Mouse (Mus musculus) intestine, embryonic 16.5 days (tissue): Measurements from ENCODE around the gene Gm37240. TPM values are rescaled to one million over a fixed set of nuclear protein-coding genes. Genes with fewer than 3 reads are reported as not detected.

Experiments used
- ATAC-seq: fragments of 200-750 bp; cut with Nextera tagmentation; 2 replicates; pipeline ENCODE4 v1.8.0; 2017; ENCODE audit warnings: moderate TSS enrichment, moderate library complexity
- H3K27ac ChIP-seq: fragments of 300-500 bp; sonication (generic); 2 replicates; pipeline ENCODE4 v1.5.1; 2014; ENCODE audit warnings: mild to moderate bottlenecking, low read length
- H3K27me3 ChIP-seq: fragments of 300-500 bp; sonication (generic); replicated peaks from 2 replicates; pipeline ENCODE4 v1.6.1; 2014; ENCODE audit warnings: low read length, control low read depth, mixed read lengths; ENCODE audit not compliant: control insufficient read depth, insufficient read depth
- H3K36me3 ChIP-seq: fragments of 300-500 bp; sonication (generic); 2 replicates; pipeline ENCODE4 v1.6.1; 2014; ENCODE audit warnings: low read length, control low read depth; ENCODE audit not compliant: control insufficient read depth, insufficient read depth
- H3K4me1 ChIP-seq: fragments of 300-500 bp; sonication (generic); 2 replicates; pipeline ENCODE4 v1.6.1; 2014; ENCODE audit warnings: low read length, control low read depth, mixed read lengths; ENCODE audit not compliant: control insufficient read depth, insufficient read depth
- H3K4me2 ChIP-seq: fragments of 300-500 bp; sonication (generic); 2 replicates; pipeline ENCODE4 v1.6.1; 2014; ENCODE audit warnings: low read depth, low read length, control low read depth
- H3K4me3 ChIP-seq: fragments of 300-500 bp; sonication (generic); 2 replicates; pipeline ENCODE4 v1.5.1; 2014; ENCODE audit warnings: mild to moderate bottlenecking, low read length
- H3K9ac ChIP-seq: fragments of 300-500 bp; sonication (generic); 2 replicates; pipeline ENCODE4 v1.6.1; 2014; ENCODE audit warnings: low read depth, low read length
- H3K9me3 ChIP-seq: fragments of 300-500 bp; sonication (generic); 2 replicates; pipeline ENCODE4 v1.6.1; 2016; ENCODE audit warnings: low read length, control low read depth; ENCODE audit not compliant: control insufficient read depth
- WGBS: fragments of 180-500 bp; shearing (Covaris S2); extraction: QIAGEN DNeasy Blood & Tissue Kit; methylation state at CpG from one replicate; pipeline ENCODE4 v1.1.7; 2014; 5-methylcytosine and 5-hydroxymethylcytosine counted together
- polyA plus RNA-seq: library from polyadenylated mRNA; unstranded; fragments of >200 nt; fragmentation: Nextera tagmentation; extraction: Ambion mirVana; gene quantifications from 2 replicates; pipeline ENCODE4 v1.2.1, GENCODE M21; 2015

Gm37240 gene
- polyA plus RNA-seq, 1 experiment from 2014 or later: 6.8 TPM

DNA sequence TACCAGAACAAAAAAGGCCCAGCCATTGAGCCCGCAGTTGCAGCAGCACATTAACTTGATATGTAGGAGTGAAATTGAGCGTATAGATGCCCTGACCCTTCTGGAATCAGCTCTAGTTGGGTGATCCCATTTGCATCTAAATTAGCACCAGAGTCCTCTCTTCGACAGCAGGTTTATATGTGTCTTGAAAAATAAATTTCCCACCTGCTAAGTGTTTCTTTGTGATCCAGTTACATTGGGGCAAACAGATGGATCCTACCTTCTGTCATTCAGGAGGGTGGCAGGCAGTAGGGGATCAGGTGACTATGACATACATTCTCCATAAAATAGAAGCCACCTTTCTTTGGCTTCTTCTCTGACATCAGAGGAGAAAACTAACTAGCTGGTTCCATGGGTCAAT is 192.3 kb downstream of the Gm37240 start:
- no peak for ATAC-seq
- H3K9me3 ChIP-seq: no peaks in the 10 kb centered on the region
- 0 out of 2 replicates have a peak, but pooled peaks cover 2% of the 10 kb centered on the region for H3K4me1 ChIP-seq
- H3K27me3 ChIP-seq: no peaks in the 10 kb centered on the region
- no peak overlapping the region for H3K4me2 ChIP-seq
- no peak overlapping the region for H3K4me3 ChIP-seq
- H3K27ac ChIP-seq: no peak overlapping the region
- no peak overlapping the region for H3K9ac ChIP-seq
- WGBS: 82% methylated on average over 3 of the region's 3 CpGs
- H3K36me3 ChIP-seq: no peaks in the 10 kb centered on the region

- 51% methylated on average over 3 of the region's 3 CpGs for WGBS
- Histone ChIP-seq H3K4me2 (no peak overlapping the region), H3K4me3 (no peak overlapping the region), H3K9me3 (no peaks in the 10 kb centered on the region), H3K27ac (no peak overlapping the region), H3K27me3 (no peaks in the 10 kb centered on the region), H3K4me1 (0 out of 2 replicates have a peak, but pooled peaks cover 2% of the 10 kb centered on the region), H3K36me3 (no peaks in the 10 kb centered on the region), H3K9ac (no peak overlapping the region)
- no peak for ATAC-seq
Measured at GRCm38 (mm10) chr3:85693013-85693412, 194.3 kb downstream of the Gm37240 start.

- H3K27ac ChIP-seq: no peak overlapping the region
- WGBS: 74% methylated on average over 4 of the region's 4 CpGs
- no peaks in the 10 kb centered on the region for H3K27me3 ChIP-seq
- H3K4me1 ChIP-seq: 0 out of 2 replicates have a peak, but pooled peaks cover 2% of the 10 kb centered on the region
- H3K9ac ChIP-seq: no peak overlapping the region
- no peaks in the 10 kb centered on the region for H3K36me3 ChIP-seq
- no peaks in the 10 kb centered on the region for H3K9me3 ChIP-seq
- no peak for ATAC-seq
- no peak overlapping the region for H3K4me2 ChIP-seq
- no peak overlapping the region for H3K4me3 ChIP-seq
Measured at GRCm38 (mm10) chr3:85691134-85691533, 196.2 kb downstream of the Gm37240 start.

- H3K4me2 ChIP-seq: no peak overlapping the region
- H3K9ac ChIP-seq: no peak overlapping the region
- H3K27me3 ChIP-seq: no peaks in the 10 kb centered on the region
- H3K27ac ChIP-seq: no peak overlapping the region
- H3K36me3 ChIP-seq: no peaks in the 10 kb centered on the region
- 94% methylated on average over 14 of the region's 14 CpGs for WGBS
- H3K9me3 ChIP-seq: no peaks in the 10 kb centered on the region
- H3K4me3 ChIP-seq: no peak overlapping the region
- ATAC-seq: no peak
- 0 out of 2 replicates have a peak, but pooled peaks cover 2% of the 10 kb centered on the region for H3K4me1 ChIP-seq
Measured at GRCm38 (mm10) chr3:85688341-85688740, 199.0 kb downstream of the Gm37240 start.

GRCm38 (mm10) chr3:85685271-85685670 is 202.0 kb downstream of the Gm37240 start:
- 88% methylated on average over 8 of the region's 8 CpGs for WGBS
- no peak overlapping the region for H3K9ac ChIP-seq
- H3K27ac ChIP-seq: no peak overlapping the region

DNA sequence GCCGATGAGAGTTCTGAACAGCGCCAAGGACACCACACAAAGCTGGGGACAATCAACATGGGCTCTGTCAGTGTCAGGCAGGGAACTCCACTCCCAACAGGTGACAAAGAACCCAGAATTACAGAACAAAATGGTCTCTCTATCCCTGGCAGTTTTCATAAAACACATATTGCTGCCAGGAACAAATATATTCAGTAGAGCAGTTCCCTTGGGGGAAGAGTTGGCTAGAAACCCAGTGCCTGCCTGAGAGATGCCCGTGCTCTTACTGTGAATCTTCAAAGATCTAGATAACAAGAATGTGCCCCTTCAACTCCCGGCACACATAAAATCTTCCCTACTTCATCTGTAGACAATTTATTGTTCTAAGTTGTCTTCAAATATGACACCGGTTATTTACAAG is 203.7 kb downstream of the Gm37240 start:
- Histone ChIP-seq H3K36me3 (no peaks in the 10 kb centered on the region), H3K9me3 (no peaks in the 10 kb centered on the region), H3K4me3 (no peak overlapping the region), H3K4me2 (no peak overlapping the region), H3K27me3 (no peaks in the 10 kb centered on the region), H3K9ac (no peak overlapping the region), H3K4me1 (no peaks in the 10 kb centered on the region), H3K27ac (no peak overlapping the region)
- no peak for ATAC-seq
- WGBS: 88% methylated on average over 5 of the region's 5 CpGs

More at GRCm38 (mm10) chr3:85685271-85685670, 202.0 kb downstream of the Gm37240 start:
- Histone ChIP-seq H3K4me3 (no peak overlapping the region), H3K4me2 (no peak overlapping the region), H3K36me3 (no peaks in the 10 kb centered on the region), H3K4me1 (no peaks in the 10 kb centered on the region), H3K27me3 (no peaks in the 10 kb centered on the region), H3K9me3 (no peaks in the 10 kb centered on the region)
- no peak for ATAC-seq

GRCm38 (mm10) chr3:85681136-85681535 is 206.2 kb downstream of the Gm37240 start:
- no peak overlapping the region for H3K9ac ChIP-seq
- WGBS: 77% methylated on average over 7 of the region's 7 CpGs
- H3K9me3 ChIP-seq: no peaks in the 10 kb centered on the region
- no peaks in the 10 kb centered on the region for H3K4me1 ChIP-seq
- no peak for ATAC-seq
- H3K36me3 ChIP-seq: no peaks in the 10 kb centered on the region
- no peaks in the 10 kb centered on the region for H3K27me3 ChIP-seq
- H3K4me2 ChIP-seq: no peak overlapping the region
- H3K27ac ChIP-seq: no peak overlapping the region
- H3K4me3 ChIP-seq: no peak overlapping the region

DNA sequence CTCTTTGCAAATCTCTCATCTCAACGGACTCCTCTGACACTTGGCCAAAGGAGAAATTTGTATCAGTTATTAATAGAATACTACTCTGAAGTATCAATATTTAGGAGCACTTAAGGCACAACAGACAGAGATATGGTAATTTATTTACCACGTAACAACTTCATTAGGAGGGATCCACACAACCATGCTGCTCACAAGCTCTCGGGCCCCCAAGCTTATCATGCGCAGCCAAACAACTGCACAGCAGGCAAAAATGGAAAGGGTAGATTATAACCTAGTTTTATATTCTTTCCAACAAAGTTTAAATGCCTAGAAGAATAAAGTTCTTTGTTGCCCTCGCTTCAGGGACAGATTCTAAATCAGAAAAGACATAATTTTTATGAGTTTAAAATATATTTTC is 207.4 kb downstream of the Gm37240 start:
- no peaks in the 10 kb centered on the region for H3K9me3 ChIP-seq
- no peak overlapping the region for H3K4me2 ChIP-seq
- no peaks in the 10 kb centered on the region for H3K27me3 ChIP-seq
- no peak overlapping the region for H3K4me3 ChIP-seq
- H3K9ac ChIP-seq: no peak overlapping the region
- H3K4me1 ChIP-seq: no peaks in the 10 kb centered on the region
- ATAC-seq: no peak
- H3K36me3 ChIP-seq: no peaks in the 10 kb centered on the region
- H3K27ac ChIP-seq: no peak overlapping the region
- 88% methylated on average over 5 of the region's 5 CpGs for WGBS

- no peak for ATAC-seq
- no peaks in the 10 kb centered on the region for H3K27me3 ChIP-seq
- no peak overlapping the region for H3K9ac ChIP-seq
- H3K4me2 ChIP-seq: no peak overlapping the region
- H3K36me3 ChIP-seq: no peaks in the 10 kb centered on the region
- H3K4me1 ChIP-seq: no peaks in the 10 kb centered on the region
- H3K27ac ChIP-seq: no peak overlapping the region
- 85% methylated on average over 8 of the region's 8 CpGs for WGBS
- H3K9me3 ChIP-seq: no peaks in the 10 kb centered on the region
- no peak overlapping the region for H3K4me3 ChIP-seq
Measured at GRCm38 (mm10) chr3:85679312-85679933, 207.9 kb downstream of the Gm37240 start.

GRCm38 (mm10) chr3:85677952-85678351 is 209.4 kb downstream of the Gm37240 start:
- H3K9ac ChIP-seq: no peak overlapping the region
- no peak overlapping the region for H3K27ac ChIP-seq
- no peak overlapping the region for H3K4me2 ChIP-seq
- no peak for ATAC-seq
- H3K4me3 ChIP-seq: no peak overlapping the region
- no peaks in the 10 kb centered on the region for H3K27me3 ChIP-seq
- 55% methylated on average over 3 of the region's 3 CpGs for WGBS
- no peaks in the 10 kb centered on the region for H3K36me3 ChIP-seq
- H3K4me1 ChIP-seq: no peaks in the 10 kb centered on the region
- no peaks in the 10 kb centered on the region for H3K9me3 ChIP-seq
